Comparison of ENCODE assay signal across 15 mouse cellular contexts in the genomic region with DNA sequence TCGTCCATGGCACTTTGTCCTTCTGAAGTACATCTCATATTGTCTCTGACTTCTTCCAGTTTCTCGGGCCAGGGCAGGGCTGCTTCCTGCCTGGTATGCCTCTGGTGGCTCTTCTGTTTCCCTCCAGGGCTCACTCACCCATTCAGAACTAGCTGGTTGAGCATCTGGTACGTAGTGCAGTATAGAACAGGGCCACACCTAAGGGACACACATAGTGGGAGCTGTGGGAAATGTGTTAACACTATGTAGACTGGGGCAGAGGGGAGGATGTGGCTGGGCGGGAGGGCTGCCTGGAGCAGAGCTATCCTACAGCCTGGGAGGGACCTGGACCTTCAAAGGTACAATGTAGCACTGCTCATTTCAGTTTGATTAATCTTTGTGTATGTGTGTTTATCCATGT.
"Had no signal": no experiment of that assay in that cellular context is flagged by ENCODE, and none has a peak within 500 bp of the region (broad histone marks: within the 10 kb centered on the region; RNA-seq: fewer than 3 reads in every experiment).

No protein-coding gene starts in this region.

- H3K36me3 ChIP-seq: limb, embryonic 12.5 days; liver, embryonic 13.5 days; midbrain, embryonic 15.5 days; neural tube, embryonic 13.5 days had no signal

- H3K9ac ChIP-seq: limb, embryonic 12.5 days; liver, embryonic 13.5 days; liver, postnatal 0 days; midbrain, embryonic 15.5 days; neural tube, embryonic 13.5 days had no signal

- H3K27ac ChIP-seq: left cerebral cortex, adult 2 months; limb, embryonic 12.5 days; liver, embryonic 13.5 days; macrophage; midbrain, embryonic 15.5 days; neural tube, embryonic 13.5 days had no signal

- H3K4me1 ChIP-seq: midbrain, embryonic 15.5 days; neural tube, embryonic 13.5 days had no signal

- H3K4me3 ChIP-seq: left cerebral cortex, adult 2 months; limb, embryonic 12.5 days; liver, embryonic 13.5 days; megakaryocyte, embryonic 14.5 days; midbrain, embryonic 15.5 days; neural tube, embryonic 13.5 days had no signal

- ATAC-seq: liver, postnatal 0 days; midbrain, embryonic 15.5 days had no signal

- H3K27me3 ChIP-seq: limb, embryonic 12.5 days; liver, embryonic 13.5 days; megakaryocyte, embryonic 14.5 days; midbrain, embryonic 15.5 days; neural tube, embryonic 13.5 days had no signal

- DNase-seq: kidney, adult 2 months; kidney, postnatal 25 days; liver; liver, embryonic 13.5 days; liver, postnatal 0 days; lung, postnatal 10 days; right cerebral cortex, postnatal 25 days; thymus, postnatal 4 days had no signal

- H3K9me3 ChIP-seq: limb, embryonic 12.5 days; liver, embryonic 13.5 days; megakaryocyte, embryonic 14.5 days; midbrain, embryonic 15.5 days; neural tube, embryonic 13.5 days had no signal

- H3K4me2 ChIP-seq: limb, embryonic 12.5 days; liver, embryonic 13.5 days; midbrain, embryonic 11.5 days; midbrain, embryonic 15.5 days; neural tube, embryonic 13.5 days had no signal
